Mouse (Mus musculus) kidney, adult 2 months (tissue): Measurements from ENCODE around the gene Ccdc51.

Experiments
- CTCF ChIP-seq: fragments of 200-500 bp; conservative IDR thresholded peaks from 2 replicates; pipeline ENCODE4 v1.5.1; 2011; ENCODE audit warnings: low read depth, mild to moderate bottlenecking, control low read depth, low read length, moderate library complexity, mixed read lengths; ENCODE audit not compliant: insufficient read depth, insufficient read length
- POLR2A ChIP-seq: fragments of 200-500 bp; IDR thresholded peaks from one replicate; pipeline ENCODE4 v1.6.1; 2011; ENCODE audit warnings: low read depth, low read length, control low read depth

GRCm38 (mm10) chr9:109093786-109094552 lies 11.7 kb downstream of the Ccdc51 start:
- TF ChIP-seq CTCF, result no peak
- no peak for TF ChIP-seq POLR2A
